Mouse (Mus musculus): ENCODE data around the gene Pkd2l1. TPM values are rescaled to one million over a fixed set of nuclear protein-coding genes. Genes with fewer than 3 reads are reported as not detected.

The Pkd2l1 gene
- polyA plus RNA-seq, 1 experiment = not detected

DNA sequence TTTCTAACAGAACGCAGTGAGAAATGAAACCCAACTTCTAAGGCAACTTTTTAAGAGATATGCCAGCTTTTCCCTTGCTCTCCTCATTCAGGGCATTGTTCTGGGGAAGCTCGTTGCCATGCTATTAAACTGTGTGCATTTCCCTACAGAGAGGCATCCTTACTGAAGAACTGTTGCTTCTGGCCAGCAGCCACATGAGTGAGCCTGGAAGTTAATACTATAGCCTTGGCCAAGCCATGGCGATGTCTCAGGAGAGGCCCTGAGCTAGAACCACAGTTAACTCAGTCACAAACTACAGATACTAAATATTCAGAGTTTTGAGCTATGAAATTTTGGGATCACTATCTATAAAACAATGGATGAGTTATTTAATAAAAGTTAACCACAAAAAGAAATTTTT is 89.2 kb downstream of the Pkd2l1 start:
- Histone ChIP-seq H3K79me2 (ENCODE audit: control insufficient read depth, insufficient read depth) (peaks cover 84% of the 10 kb centered on the region), H3K36me3 (ENCODE audit: control insufficient read depth, insufficient read depth) (peaks cover 49% of the 10 kb centered on the region), H3K4me3 (ENCODE audit: insufficient read depth, poor library complexity, severe bottlenecking) (no peak overlapping the region)

GRCm38 (mm10) chr19:44100840-44101239 is 91.4 kb downstream of the Pkd2l1 start:
- H3K36me3 ChIP-seq (ENCODE audit: control insufficient read depth, insufficient read depth) = peaks cover 65% of the 10 kb centered on the region
- peaks cover 72% of the 10 kb centered on the region for H3K79me2 ChIP-seq (ENCODE audit: control insufficient read depth, insufficient read depth)
- no peak for TF ChIP-seq MYOG (IDR thresholded peaks at IDR 0.05; ENCODE audit: control insufficient read depth, extremely low read depth, insufficient read length)
- TF ChIP-seq MYOD1 (IDR thresholded peaks at IDR 0.05; ENCODE audit: control insufficient read depth, insufficient read length, low read depth) = no peak
- TF ChIP-seq USF1 (IDR thresholded peaks at IDR 0.05; ENCODE audit: low read depth) = no peak
- no peak for TF ChIP-seq CEBPB (IDR thresholded peaks at IDR 0.05; ENCODE audit: low read depth)
- TF ChIP-seq CTCF (IDR thresholded peaks at IDR 0.05; ENCODE audit: control insufficient read depth, insufficient read depth, insufficient read length) = no peak
- no peak for TF ChIP-seq FOSL1 (IDR thresholded peaks at IDR 0.05; ENCODE audit: insufficient read depth, low read length, poor library complexity, severe bottlenecking)
- TF ChIP-seq MAX (IDR thresholded peaks at IDR 0.05) = no peak
- H3K79me3 ChIP-seq (ENCODE audit: low read depth) = peaks cover 44% of the 10 kb centered on the region
- no peak overlapping the region for H3ac ChIP-seq (ENCODE audit: control insufficient read depth, insufficient read length, low read depth)
- H3K4me3 ChIP-seq (ENCODE audit: insufficient read depth, poor library complexity, severe bottlenecking) = no peak overlapping the region
- H3K27me3 ChIP-seq (ENCODE audit: control insufficient read depth, insufficient read depth, insufficient read length) = no peaks in the 10 kb centered on the region

More for the DNA sequence above, 89.2 kb downstream of the Pkd2l1 start:
- TF ChIP-seq CEBPB (IDR thresholded peaks at IDR 0.05; ENCODE audit: low read depth) (no peak), USF1 (IDR thresholded peaks at IDR 0.05; ENCODE audit: low read depth) (no peak), MYOD1 (IDR thresholded peaks at IDR 0.05; ENCODE audit: control insufficient read depth, insufficient read length, low read depth) (no peak), MYOG (IDR thresholded peaks at IDR 0.05; ENCODE audit: control insufficient read depth, extremely low read depth, insufficient read length) (no peak), FOSL1 (IDR thresholded peaks at IDR 0.05; ENCODE audit: insufficient read depth, low read length, poor library complexity, severe bottlenecking) (no peak), MAX (IDR thresholded peaks at IDR 0.05) (no peak), CTCF (IDR thresholded peaks at IDR 0.05; ENCODE audit: control insufficient read depth, insufficient read depth, insufficient read length) (no peak)
- no peak overlapping the region for H3ac ChIP-seq (ENCODE audit: control insufficient read depth, insufficient read length, low read depth)
- peaks cover 55% of the 10 kb centered on the region for H3K79me3 ChIP-seq (ENCODE audit: low read depth)
- H3K27me3 ChIP-seq (ENCODE audit: control insufficient read depth, insufficient read depth, insufficient read length) = no peaks in the 10 kb centered on the region

Other genes with a start within 250 kb of the Pkd2l1 start
- 0.09 TPM for gene Cpn1, start 205.9 kb downstream of the Pkd2l1 start, polyA plus RNA-seq (2012; fragmentation: generic; extraction: Trizol)
- not detected for gene Cyp2c23, start 163.2 kb downstream of the Pkd2l1 start, polyA plus RNA-seq (2012; fragmentation: generic; extraction: Trizol)
- 14.8 TPM for gene Erlin1, start 122.7 kb downstream of the Pkd2l1 start, polyA plus RNA-seq (2012; fragmentation: generic; extraction: Trizol)
- gene Chuk, start 85.0 kb downstream of the Pkd2l1 start, polyA plus RNA-seq (2012; fragmentation: generic; extraction: Trizol) = 9.7 TPM
- 16.5 TPM for gene Cwf19l1, start 56.6 kb downstream of the Pkd2l1 start, polyA plus RNA-seq (2012; fragmentation: generic; extraction: Trizol)
- 70.4 TPM for gene Bloc1s2, start 46.0 kb downstream of the Pkd2l1 start, polyA plus RNA-seq (2012; fragmentation: generic; extraction: Trizol)
- 0.06 TPM for gene Scd3, start 10.8 kb upstream of the Pkd2l1 start, polyA plus RNA-seq (2012; fragmentation: generic; extraction: Trizol)
- 144 TPM for gene Scd2, start 101.2 kb upstream of the Pkd2l1 start, polyA plus RNA-seq (2012; fragmentation: generic; extraction: Trizol)
- gene Scd4, start 140.7 kb upstream of the Pkd2l1 start, polyA plus RNA-seq (2012; fragmentation: generic; extraction: Trizol) = 0.05 TPM
- 47.1 TPM for gene Scd1, start 215.4 kb upstream of the Pkd2l1 start, polyA plus RNA-seq (2012; fragmentation: generic; extraction: Trizol)